In the genomic region with DNA sequence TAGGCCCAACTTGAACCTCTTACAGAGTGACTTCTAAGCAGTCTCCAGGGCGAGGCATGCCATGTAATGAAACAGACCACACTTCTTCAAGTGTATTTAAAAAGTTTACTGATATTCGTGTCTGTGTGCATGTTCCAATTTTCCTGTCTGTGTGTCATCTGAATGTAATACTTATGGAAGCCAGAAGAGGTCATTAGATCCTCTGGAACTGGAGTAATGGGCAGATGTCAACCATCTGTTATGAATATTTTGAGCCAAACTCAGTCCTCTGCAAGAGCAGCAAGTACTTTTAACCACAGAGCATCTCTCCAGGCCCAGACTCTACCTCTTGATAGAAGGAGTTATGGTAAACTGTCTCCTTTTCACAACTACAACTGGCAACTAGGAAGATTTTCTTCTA, we compare ENCODE assay signal across 17 mouse cellular contexts.
DNase-seq lines count a peak whose midpoint lies in the region; ATAC-seq and TF ChIP-seq lines count a peak whose summit lies in the region.
"Had no signal": no experiment of that assay in that cellular context is flagged by ENCODE, and none has a peak within 500 bp of the region (broad histone marks: within the 10 kb centered on the region; RNA-seq: fewer than 3 reads in every experiment).

No protein-coding gene starts in this region.

- H3K27ac ChIP-seq in forebrain, embryonic 14.5 days (ENCODE audit: low read depth, low read length) = no peak overlapping the region
- H3K27ac ChIP-seq in forebrain, embryonic 16.5 days (ENCODE audit: low read length) = no peak overlapping the region
- H3K27ac ChIP-seq in liver, postnatal 0 days (ENCODE audit: low read depth) = no peak overlapping the region
- H3K27ac ChIP-seq in liver, embryonic 11.5 days (ENCODE audit: low read depth, low read length) = no peak overlapping the region
- H3K27ac ChIP-seq in kidney, embryonic 15.5 days = no peak overlapping the region
- H3K27ac ChIP-seq: heart, embryonic 10.5 days; hindbrain, embryonic 14.5 days; liver, embryonic 13.5 days; midbrain, embryonic 12.5 days had no signal

- H3K4me3 ChIP-seq in forebrain, embryonic 14.5 days (ENCODE audit: low read depth, low read length) = no peak overlapping the region
- no peak overlapping the region for H3K4me3 ChIP-seq in forebrain, embryonic 16.5 days (replicated peaks; ENCODE audit: low read length)
- no peak overlapping the region for H3K4me3 ChIP-seq in liver, postnatal 0 days (ENCODE audit: low read depth, low read length)
- no peak overlapping the region for H3K4me3 ChIP-seq in liver, embryonic 11.5 days (ENCODE audit: low read depth, low read length)
- H3K4me3 ChIP-seq in kidney, embryonic 15.5 days (replicated peaks) = no peak overlapping the region
- H3K4me3 ChIP-seq: erythroblast, embryonic 14.5 days; heart, embryonic 10.5 days; liver, embryonic 13.5 days; midbrain, embryonic 12.5 days had no signal

- no peaks in the 10 kb centered on the region for H3K9me3 ChIP-seq in forebrain, embryonic 14.5 days (replicated peaks; ENCODE audit: control insufficient read depth, low read length)
- H3K9me3 ChIP-seq in forebrain, embryonic 16.5 days (ENCODE audit: control insufficient read depth, low read length) = no peaks in the 10 kb centered on the region
- H3K9me3 ChIP-seq in liver, postnatal 0 days (ENCODE audit: low read length) = no peaks in the 10 kb centered on the region
- H3K9me3 ChIP-seq in liver, embryonic 11.5 days (ENCODE audit: control insufficient read depth, low read length) = no peaks in the 10 kb centered on the region
- H3K9me3 ChIP-seq in kidney, embryonic 15.5 days (replicated peaks) = no peaks in the 10 kb centered on the region
- H3K9me3 ChIP-seq: heart, embryonic 10.5 days; liver, embryonic 13.5 days; midbrain, embryonic 12.5 days had no signal

- TF ChIP-seq EP300 in liver, postnatal 0 days (IDR thresholded peaks at IDR 0.05; ENCODE audit: low read depth) = no peak

- H3K9ac ChIP-seq in forebrain, embryonic 14.5 days (ENCODE audit: low read length) = no peak overlapping the region
- H3K9ac ChIP-seq in forebrain, embryonic 16.5 days (replicated peaks; ENCODE audit: low read depth, low read length) = no peak overlapping the region
- no peak overlapping the region for H3K9ac ChIP-seq in liver, postnatal 0 days (replicated peaks)
- H3K9ac ChIP-seq in liver, embryonic 11.5 days (ENCODE audit: low read depth, low read length) = no peak overlapping the region
- H3K9ac ChIP-seq in kidney, embryonic 15.5 days = no peak overlapping the region
- H3K9ac ChIP-seq: hindbrain, embryonic 14.5 days; liver, embryonic 13.5 days; midbrain, embryonic 12.5 days had no signal

- no peak overlapping the region for H3K4me2 ChIP-seq in forebrain, embryonic 14.5 days (ENCODE audit: low read length)
- no peak overlapping the region for H3K4me2 ChIP-seq in forebrain, embryonic 16.5 days (ENCODE audit: low read length)
- no peak overlapping the region for H3K4me2 ChIP-seq in liver, postnatal 0 days (ENCODE audit: low read depth, low read length)
- no peak overlapping the region for H3K4me2 ChIP-seq in liver, embryonic 11.5 days
- no peak overlapping the region for H3K4me2 ChIP-seq in kidney, embryonic 15.5 days
- H3K4me2 ChIP-seq: hindbrain, embryonic 14.5 days; liver, embryonic 13.5 days; midbrain, embryonic 12.5 days had no signal

- no peak for ATAC-seq in forebrain, embryonic 14.5 days
- ATAC-seq in forebrain, embryonic 16.5 days = no peak
- ATAC-seq in liver, postnatal 0 days = no peak
- no peak for ATAC-seq in liver, embryonic 11.5 days (replicated peaks; ENCODE audit: low FRiP score)
- no peak for ATAC-seq in kidney, embryonic 15.5 days (replicated peaks; ENCODE audit: low FRiP score)

- 65% methylated on average over 2 of the region's 2 CpGs for WGBS in forebrain, embryonic 14.5 days
- WGBS in forebrain, embryonic 16.5 days = 55% methylated on average over 2 of the region's 2 CpGs
- WGBS in liver, postnatal 0 days (ENCODE audit: insufficient replicate concordance) = 42% methylated on average over 2 of the region's 2 CpGs
- WGBS in liver, embryonic 11.5 days = 49% methylated on average over 2 of the region's 2 CpGs
- WGBS in kidney, embryonic 15.5 days = 66% methylated on average over 2 of the region's 2 CpGs

- H3K4me1 ChIP-seq in forebrain, embryonic 14.5 days (ENCODE audit: control insufficient read depth, insufficient read depth, low read length) = no peaks in the 10 kb centered on the region
- H3K4me1 ChIP-seq in forebrain, embryonic 16.5 days (replicated peaks; ENCODE audit: control insufficient read depth, insufficient read depth, low read length) = no peaks in the 10 kb centered on the region
- H3K4me1 ChIP-seq in liver, postnatal 0 days (ENCODE audit: insufficient read depth) = no peaks in the 10 kb centered on the region
- H3K4me1 ChIP-seq in liver, embryonic 11.5 days (replicated peaks; ENCODE audit: control insufficient read depth, insufficient read depth, low read length) = no peaks in the 10 kb centered on the region
- no peaks in the 10 kb centered on the region for H3K4me1 ChIP-seq in kidney, embryonic 15.5 days
- H3K4me1 ChIP-seq: heart, embryonic 10.5 days; liver, embryonic 13.5 days; midbrain, embryonic 12.5 days had no signal

- no peaks in the 10 kb centered on the region for H3K27me3 ChIP-seq in forebrain, embryonic 14.5 days (replicated peaks; ENCODE audit: control insufficient read depth, insufficient read depth, low read length)
- no peaks in the 10 kb centered on the region for H3K27me3 ChIP-seq in forebrain, embryonic 16.5 days (replicated peaks; ENCODE audit: control insufficient read depth, insufficient read depth, low read length)
- no peaks in the 10 kb centered on the region for H3K27me3 ChIP-seq in liver, postnatal 0 days (ENCODE audit: insufficient read depth, low read length)
- no peaks in the 10 kb centered on the region for H3K27me3 ChIP-seq in liver, embryonic 11.5 days (replicated peaks; ENCODE audit: control insufficient read depth, insufficient read depth, low read length)
- no peaks in the 10 kb centered on the region for H3K27me3 ChIP-seq in kidney, embryonic 15.5 days
- H3K27me3 ChIP-seq: liver, embryonic 13.5 days; midbrain, embryonic 12.5 days had no signal

- 0 out of 2 replicates have a peak, but pooled peaks have one; percentile 1 for TF ChIP-seq CTCF in liver, postnatal 0 days (IDR thresholded peaks at IDR 0.05; ENCODE audit: low read depth)

- peak; percentile 23 for DNase-seq in forebrain, embryonic 14.5 days (ENCODE audit: low spot score)
- no peak for DNase-seq in liver, postnatal 0 days
- no peak for DNase-seq in liver, embryonic 11.5 days (ENCODE audit: low spot score)
- DNase-seq in NIH3T3 (ENCODE audit: low read depth) = peak; percentile 5
- peak; percentile 9 for DNase-seq in retina, embryonic 14.5 days (ENCODE audit: low spot score)
- DNase-seq in thymus, adult 18-20 months = no peak
- DNase-seq: adrenal gland, postnatal 36 days; gastrocnemius, postnatal 14 days; heart, postnatal 14 days; kidney, adult 2 months; liver, embryonic 13.5 days had no signal

- no peaks in the 10 kb centered on the region for H3K36me3 ChIP-seq in forebrain, embryonic 14.5 days (ENCODE audit: control insufficient read depth, insufficient read depth, low read length)
- no peaks in the 10 kb centered on the region for H3K36me3 ChIP-seq in forebrain, embryonic 16.5 days (ENCODE audit: control insufficient read depth, insufficient read depth)
- no peaks in the 10 kb centered on the region for H3K36me3 ChIP-seq in liver, postnatal 0 days (replicated peaks; ENCODE audit: insufficient read depth, low read length)
- H3K36me3 ChIP-seq in liver, embryonic 11.5 days (ENCODE audit: control insufficient read depth, insufficient read depth, low read length) = no peaks in the 10 kb centered on the region
- no peaks in the 10 kb centered on the region for H3K36me3 ChIP-seq in kidney, embryonic 15.5 days
- H3K36me3 ChIP-seq: heart, embryonic 10.5 days; liver, embryonic 13.5 days; midbrain, embryonic 12.5 days had no signal

Comparison
In these comparisons a context has a peak if more than half of its experiments do, and no peak if none do; other contexts are left out.
1. DNase-seq: peak in forebrain, embryonic 14.5 days (single experiment), NIH3T3 (single experiment) and retina, embryonic 14.5 days (single experiment); none in liver, postnatal 0 days (single experiment), liver, embryonic 11.5 days (single experiment) and thymus, adult 18-20 months (0 of 2).